Mouse (Mus musculus) erythroid progenitor cell, adult 5-6 weeks (primary cell): ENCODE measurements around the gene Gm11273. TPM values are rescaled to one million over a fixed set of nuclear protein-coding genes. Genes with fewer than 3 reads are reported as not detected.
"Not testable (repeated sequence)": the region's sequence is repeated elsewhere in the genome, so short reads cannot be mapped to it uniquely, and the experiment has no call there.

Source experiments
- ATAC-seq: replicated peaks from 2 replicates; pipeline ENCODE4 v1.8.0; 2016; ENCODE audit warnings: moderate number of reproducible peaks, mild to moderate bottlenecking, moderate TSS enrichment, inconsistent platforms; ENCODE audit not compliant: poor library complexity, low FRiP score, severe bottlenecking
- total RNA-seq, 2 experiments: library from RNA; stranded (forward) in 1 of 2; stranded (reverse) in 1 of 2; fragments of 150-400 nt in 1 of 2; fragments of 186-747, 209-891 nt in 1 of 2; gene quantifications; 2 replicates each; pipeline versions ENCODE4 v1.2.3 to v1.2.4; 2015 to 2017; ENCODE audit warnings: low replicate concordance in 2 of 2

Gene Gm11273
- total RNA-seq (2015; ENCODE audit: low replicate concordance) (4.2 TPM in 1 of 2 replicates, not detected in the other), total RNA-seq (2017; ENCODE audit: low replicate concordance) (1.5 TPM in 1 of 2 replicates, not detected in the other)

- ATAC-seq: peak; percentile 77
Observed at GRCm38 (mm10) chr13:21501182-21501581, at the start of gene Gm11273. Gm11273 (minus strand) TSS chr13:21501418.

DNA sequence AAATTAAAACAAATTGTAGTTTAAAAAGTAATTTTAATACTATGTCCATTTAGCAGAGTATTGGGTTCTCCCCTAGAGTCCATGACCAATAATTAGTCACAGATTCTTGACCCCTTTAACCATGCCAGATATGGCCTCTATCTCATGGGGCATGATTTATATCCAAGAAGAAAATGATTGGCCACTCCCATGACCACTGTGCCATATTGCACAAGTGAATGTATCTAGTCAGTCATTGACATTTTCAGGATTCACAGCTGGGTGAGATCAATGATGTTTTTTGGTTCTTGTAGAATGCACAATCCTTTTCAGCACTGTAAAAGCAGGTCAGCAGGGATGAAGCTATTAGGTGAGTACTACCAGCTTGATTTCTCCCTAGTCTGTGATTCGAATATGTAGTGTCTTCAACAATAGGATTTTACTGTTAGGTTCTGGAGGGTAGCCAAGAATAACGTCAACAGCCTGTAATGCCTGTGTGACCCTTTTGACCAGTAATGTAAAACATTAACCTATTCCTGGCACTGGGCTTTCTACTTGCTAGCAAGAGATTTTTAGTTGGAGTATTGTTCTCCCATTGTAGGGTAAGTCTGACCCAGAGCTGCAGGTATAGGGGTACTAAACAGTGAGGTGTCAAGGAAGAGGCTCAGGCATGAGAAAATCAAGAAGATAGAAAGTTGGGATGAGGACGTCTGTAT, 49.3 kb upstream of the Gm11273 start:
- ATAC-seq: no peak

GRCm38 (mm10) chr13:21549487-21549886, 48.3 kb upstream of the Gm11273 start:
- no peak for ATAC-seq

DNA sequence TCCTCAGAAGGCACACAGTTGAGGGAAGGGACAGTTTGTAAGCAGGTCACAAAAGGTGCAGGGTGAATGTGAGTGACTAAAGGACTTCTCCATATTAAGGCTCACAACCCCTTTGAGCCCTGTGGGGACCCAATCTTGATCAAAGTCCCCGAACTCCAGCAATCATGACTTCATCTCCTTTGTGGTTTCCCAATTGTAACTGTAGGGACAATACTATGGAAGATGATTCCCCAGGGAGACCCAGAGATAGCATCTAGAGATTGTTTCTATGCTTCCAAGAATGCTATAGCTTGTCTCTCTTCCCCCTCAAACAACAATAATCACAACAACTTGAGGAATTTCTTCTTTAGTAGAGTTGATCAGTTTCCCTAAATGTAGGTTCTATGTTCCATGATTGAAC, 41.5 kb upstream of the Gm11273 start, which contains the start of gene Olfr1366:
Gene Olfr1366, minus strand, starts transcription at position 101 of the 400 bp plus-strand sequence.
- no peak for ATAC-seq

DNA sequence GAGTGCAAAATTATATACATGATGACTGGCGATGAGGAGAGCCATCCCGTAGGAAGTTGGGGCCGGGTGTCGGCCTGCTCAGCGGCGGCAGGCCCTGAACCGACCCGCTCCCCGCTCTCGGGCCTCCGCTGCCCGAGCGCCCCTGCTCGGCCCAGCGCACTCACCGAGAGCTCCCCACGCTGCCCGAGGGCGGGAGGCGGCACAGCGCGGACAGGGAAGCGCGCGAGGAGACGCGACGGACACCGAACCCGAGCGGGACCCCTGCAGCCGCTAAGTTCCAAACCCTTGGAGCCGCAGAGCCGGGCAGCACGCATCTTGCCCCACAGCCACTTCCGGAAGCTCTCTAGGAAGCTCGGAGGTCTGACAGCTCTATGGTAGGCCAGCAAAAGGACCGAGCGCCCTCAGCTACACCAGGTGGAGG, 29.6 kb upstream of the Gm11273 start, which contains the start of gene Zkscan8:
Gene Zkscan8, minus strand, starts transcription at position 340 of the 421 bp plus-strand sequence.
- ATAC-seq: peak; percentile 83

DNA sequence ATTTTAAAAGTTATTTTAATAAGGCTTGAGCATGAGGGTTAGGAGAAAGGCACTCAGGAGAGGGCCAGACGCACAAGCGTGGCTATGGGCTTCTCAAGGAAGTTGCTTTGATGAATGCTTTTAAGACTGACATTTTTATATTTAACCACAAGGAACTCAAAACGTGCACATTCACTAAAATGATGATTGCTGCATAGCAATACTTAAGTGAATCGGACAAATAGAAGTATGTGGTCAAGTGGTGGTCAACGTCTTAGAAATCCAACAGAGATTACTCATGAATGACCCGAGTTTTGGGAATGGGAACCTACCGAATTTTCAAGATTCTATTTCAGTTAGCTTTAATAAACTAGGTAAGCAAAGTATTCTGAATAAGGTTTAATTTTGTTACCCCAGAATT, 28.9 kb upstream of the Gm11273 start:
- no peak for ATAC-seq

GRCm38 (mm10) chr13:21506221-21506649, 5.0 kb upstream of the Gm11273 start:
- ATAC-seq: peak; percentile 94

DNA sequence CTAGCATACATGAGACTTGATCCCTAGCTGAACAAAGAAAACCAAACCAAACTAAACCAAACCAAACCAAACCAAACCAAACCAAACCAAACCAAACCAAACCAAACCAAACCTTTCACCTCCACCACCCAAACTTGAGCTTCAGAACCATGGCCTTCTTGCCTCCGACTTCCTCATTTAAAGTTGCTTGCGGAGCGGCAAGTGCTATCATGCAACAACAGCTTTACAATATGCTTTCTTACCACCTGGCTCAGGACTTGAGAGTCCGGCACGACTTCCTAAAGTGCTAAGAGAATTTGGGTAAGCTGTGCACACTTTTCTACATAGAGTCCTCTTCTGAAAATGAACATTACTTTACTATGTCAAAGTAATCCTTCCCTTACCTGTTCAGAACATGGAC, 1.1 kb upstream of the Gm11273 start:
- no peak for ATAC-seq

GRCm38 (mm10) chr13:21495080-21495479, 6.1 kb downstream of the Gm11273 start, which contains the start of gene AK157302:
AK157302 (plus strand) TSS chr13:21495223.
- ATAC-seq: no peak

GRCm38 (mm10) chr13:21492847-21493246, 8.4 kb downstream of the Gm11273 start:
- no peak for ATAC-seq

GRCm38 (mm10) chr13:21486881-21487280, 14.3 kb downstream of the Gm11273 start:
- ATAC-seq: no peak

GRCm38 (mm10) chr13:21478759-21479670, 22.2 kb downstream of the Gm11273 start, which contains the start of the genes Zkscan4 and Gm10065:
Zkscan4 (plus strand) TSS chr13:21478907.
Gm10065 (minus strand) TSS chr13:21479441.
- not testable (repeated sequence) for ATAC-seq

GRCm38 (mm10) chr13:21472427-21472826, 28.8 kb downstream of the Gm11273 start:
- ATAC-seq: no peak

GRCm38 (mm10) chr13:21469097-21469496, 32.1 kb downstream of the Gm11273 start:
- ATAC-seq: no peak

DNA sequence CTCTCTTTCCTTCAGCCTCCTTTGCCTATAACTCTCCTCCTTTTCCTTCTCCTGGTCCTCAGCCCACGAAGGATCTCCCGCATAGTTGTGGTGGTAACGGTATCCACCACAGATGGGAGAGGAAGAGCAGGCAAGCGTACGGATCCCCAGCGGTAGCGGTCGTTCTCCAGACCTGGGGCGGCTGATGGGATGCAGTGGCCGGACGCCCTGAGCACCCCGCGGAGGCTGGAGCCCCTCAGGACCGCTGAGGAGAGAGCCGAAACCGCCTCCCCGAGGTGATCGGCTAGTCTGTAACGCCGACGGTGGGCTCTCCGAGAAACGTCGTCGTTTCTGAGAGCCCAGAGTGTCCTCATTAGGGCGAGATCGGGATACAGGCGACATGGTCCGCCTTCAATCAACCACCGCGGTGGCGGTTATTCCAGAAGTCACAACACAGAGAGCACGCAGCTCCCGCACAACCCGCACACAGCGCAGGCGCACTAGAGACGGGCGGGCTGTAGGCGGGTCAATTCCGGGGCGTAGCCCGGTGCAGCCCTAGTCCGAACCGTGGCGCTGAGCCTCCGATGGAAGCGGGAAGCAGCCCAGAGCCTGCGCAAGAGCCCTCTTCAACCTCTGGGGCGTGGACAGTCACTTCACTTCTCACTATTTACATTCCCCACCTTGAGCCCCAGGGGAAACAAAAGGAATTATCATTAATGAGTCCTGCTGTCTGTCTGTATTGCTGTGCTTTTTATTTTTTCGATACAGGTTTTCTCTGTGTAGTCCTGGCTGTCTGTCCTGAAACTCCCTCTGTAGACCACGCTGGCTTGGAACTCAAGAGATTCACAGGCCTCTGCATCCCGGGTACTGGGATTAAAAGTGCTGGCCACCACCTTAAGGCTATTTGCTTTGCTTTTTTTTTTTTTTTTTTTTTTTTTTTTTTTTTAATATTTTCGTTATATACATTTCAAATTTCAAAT, 32.9 kb downstream of the Gm11273 start, which contains the start of gene Nkapl:
Gene Nkapl, minus strand, starts transcription at position 449 of the 959 bp plus-strand sequence.
- ATAC-seq: peak; percentile 100

DNA sequence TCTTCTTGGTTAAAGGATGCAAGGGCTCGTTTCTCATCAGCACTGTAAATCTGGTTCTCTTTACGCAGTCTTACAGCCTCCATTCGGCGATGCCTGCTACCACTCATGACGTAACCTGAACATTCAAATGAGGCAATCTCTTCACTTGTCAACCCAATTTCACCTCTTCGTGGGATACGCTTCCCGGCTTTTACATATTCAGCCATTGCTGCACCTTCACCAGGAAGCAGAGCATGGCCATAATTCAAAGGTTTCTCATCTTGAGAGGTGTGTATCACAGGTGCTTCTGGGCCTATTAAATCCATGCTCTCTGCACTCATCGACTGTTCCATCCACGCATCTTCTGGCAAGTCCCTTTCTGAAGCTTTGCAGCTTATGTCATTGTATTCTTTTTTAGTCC, 33.9 kb downstream of the Gm11273 start:
- ATAC-seq: no peak

- ATAC-seq: not testable (repeated sequence)
Observed at GRCm38 (mm10) chr13:21462516-21462915, 38.7 kb downstream of the Gm11273 start.

DNA sequence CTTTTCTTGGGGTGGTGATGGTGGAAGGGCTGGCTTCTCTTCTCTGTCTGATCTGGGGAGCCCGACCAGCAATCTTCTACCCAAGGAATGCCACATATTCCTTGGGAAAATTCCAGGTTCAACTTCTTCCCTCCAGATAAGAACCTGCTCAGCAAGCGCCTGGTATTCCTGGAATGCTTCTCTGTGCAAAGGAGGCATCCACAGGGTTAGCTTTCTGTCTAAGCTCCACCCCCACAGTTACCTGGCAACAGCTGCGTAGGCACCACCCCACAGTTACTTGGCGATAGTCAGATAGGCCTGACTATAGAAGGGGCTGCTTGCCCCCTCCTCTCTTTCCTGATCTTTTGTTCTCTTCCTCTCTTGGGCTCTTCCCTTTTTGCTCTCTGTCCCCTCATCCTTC, 44.9 kb downstream of the Gm11273 start:
- no peak for ATAC-seq

DNA sequence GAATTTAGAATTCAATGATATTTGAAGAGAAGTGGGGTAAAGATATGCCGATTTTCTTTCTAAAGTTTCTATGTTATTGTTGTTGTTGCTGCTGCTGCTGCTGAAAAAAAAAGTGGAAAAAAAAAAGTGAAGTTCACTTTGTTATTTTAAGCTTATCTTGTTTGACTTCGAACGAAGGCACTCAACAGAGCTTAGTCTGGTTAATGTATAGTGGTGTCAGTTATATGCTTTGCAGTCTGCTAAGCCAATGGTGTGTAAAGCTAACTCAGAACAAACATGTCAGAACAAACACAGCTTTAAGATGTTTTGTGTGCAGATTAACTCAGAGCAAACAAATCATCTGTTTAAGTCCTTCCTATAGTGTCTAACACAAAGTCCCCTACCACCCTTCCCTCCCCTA, 47.1 kb downstream of the Gm11273 start:
- ATAC-seq: no peak
